Mouse (Mus musculus): ENCODE measurements at regions not wholly inside any gene's neighbourhood (a gene's known extent, or its start where the extent isn't known, plus 50 kb on each side); places are given as distances from the start of the nearest gene placed in this dataset.

GRCm38 (mm10) chr9:31578506-31579173, 114.4 kb upstream of the Tmem45b start:
- DNase-seq (ENCODE audit: low spot score): no peak

- peak; percentile 19 for DNase-seq (ENCODE audit: low spot score)
Observed at GRCm38 (mm10) chr9:31577066-31577465, 112.8 kb upstream of the Tmem45b start.

- DNase-seq (ENCODE audit: low spot score): no peak
Observed at GRCm38 (mm10) chr9:31567029-31567428, 102.8 kb upstream of the Tmem45b start.

- DNase-seq (ENCODE audit: low spot score): peak; percentile 51
Observed at GRCm38 (mm10) chr9:31566257-31567007, 102.2 kb upstream of the Tmem45b start.

GRCm38 (mm10) chr9:31564996-31565773, 100.9 kb upstream of the Tmem45b start:
- no peak for DNase-seq (ENCODE audit: low spot score)

GRCm38 (mm10) chr9:31563541-31563940, 99.3 kb upstream of the Tmem45b start:
- no peak for DNase-seq (ENCODE audit: low spot score)

- no peak for DNase-seq (ENCODE audit: low spot score)
Observed at GRCm38 (mm10) chr9:31560226-31560556, 95.9 kb upstream of the Tmem45b start.

- DNase-seq (ENCODE audit: low spot score): peak; percentile 94
Observed at GRCm38 (mm10) chr9:31559506-31560225, 95.4 kb upstream of the Tmem45b start.

- DNase-seq (ENCODE audit: low spot score): no peak
Observed at GRCm38 (mm10) chr9:31543691-31544052, 79.4 kb upstream of the Tmem45b start.

GRCm38 (mm10) chr9:31542909-31543690, 78.8 kb upstream of the Tmem45b start:
- DNase-seq (ENCODE audit: low spot score): peak; percentile 92

GRCm38 (mm10) chr9:31541615-31542191, 77.4 kb upstream of the Tmem45b start:
- DNase-seq (ENCODE audit: low spot score): no peak

GRCm38 (mm10) chr9:31538458-31539210, 74.4 kb upstream of the Tmem45b start:
- DNase-seq (ENCODE audit: low spot score): no peak

- no peak for DNase-seq (ENCODE audit: low spot score)
Observed at GRCm38 (mm10) chr9:31529021-31529420, 64.8 kb upstream of the Tmem45b start.

- no peak for DNase-seq (ENCODE audit: low spot score)
Observed at GRCm38 (mm10) chr9:31527216-31527615, 63.0 kb upstream of the Tmem45b start.

Measured in retina, embryonic 14.5 days (tissue).